Mouse (Mus musculus) urinary bladder, postnatal 14 days (tissue): ENCODE data around the gene Ssbp1.

Source experiments
- DNase-seq: peaks from one replicate; pipeline ENCODE4 v3.0.0; 2021; ENCODE audit warnings: low spot score

Ssbp1 gene

DNA sequence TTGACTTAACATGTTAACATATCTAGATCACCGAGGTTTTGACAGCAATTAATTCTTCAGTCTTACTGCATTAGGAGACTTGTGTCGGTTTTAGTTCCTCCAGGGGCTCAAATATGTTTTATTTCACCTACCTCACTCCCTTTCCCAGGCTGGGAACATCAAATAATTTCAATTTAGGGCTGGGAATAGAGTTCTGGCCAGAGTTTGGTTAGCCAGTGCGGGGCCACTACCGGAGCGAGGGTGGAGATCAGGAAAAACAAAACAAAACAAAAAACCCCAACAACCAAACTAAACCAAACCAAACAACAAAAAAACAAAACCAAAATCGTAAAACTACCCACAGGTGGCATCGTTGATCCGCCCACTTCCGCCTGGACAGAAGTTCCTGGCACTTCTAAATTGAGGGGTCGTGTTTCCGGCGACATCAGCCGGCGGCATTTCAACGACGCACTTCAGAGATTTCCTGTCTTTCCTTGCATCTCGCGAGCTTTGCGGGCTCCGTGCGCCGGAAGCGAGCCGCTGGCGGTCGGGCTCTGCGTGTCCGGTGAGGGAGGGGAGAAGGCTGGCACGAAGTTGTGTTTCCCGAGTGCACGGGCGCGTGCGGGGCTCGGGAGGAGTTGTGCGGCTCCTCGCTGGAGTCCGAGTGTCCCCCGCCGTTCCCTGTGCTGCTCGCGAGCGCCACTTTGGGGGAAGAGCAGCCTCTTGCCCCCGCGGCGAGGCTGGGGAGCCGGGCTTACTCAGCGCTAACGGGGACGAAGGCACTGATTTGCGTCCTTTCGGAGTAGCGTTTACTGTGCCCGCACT, at the start of gene Ssbp1:
Gene Ssbp1 (plus strand): TSS at position 437 of the 804 bp plus-strand sequence.
- DNase-seq: peak; percentile 92

DNA sequence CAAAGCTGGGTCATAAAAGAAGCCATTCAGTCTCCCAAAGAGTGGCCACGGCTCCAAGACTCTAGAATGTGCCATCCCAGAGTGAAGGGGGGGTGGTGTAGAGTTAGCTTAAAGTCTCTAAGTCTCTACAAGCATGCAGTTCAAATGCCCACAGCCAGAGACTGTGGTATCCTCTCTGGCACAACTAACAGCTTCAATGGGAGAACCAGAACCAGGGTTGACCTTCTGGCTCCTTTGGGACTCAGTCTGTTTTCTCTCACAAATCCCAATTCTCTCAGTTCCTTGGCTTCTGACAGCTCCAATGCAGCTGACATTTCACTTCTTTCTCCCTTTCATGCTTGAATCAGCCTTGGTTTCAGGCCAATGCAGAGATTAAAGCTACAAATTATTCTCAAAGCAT, 48.1 kb upstream of the Ssbp1 start:
- DNase-seq: no peak

- peak; percentile 35 for DNase-seq
Measured at GRCm38 (mm10) chr6:40423774-40424173, 47.4 kb upstream of the Ssbp1 start.

DNA sequence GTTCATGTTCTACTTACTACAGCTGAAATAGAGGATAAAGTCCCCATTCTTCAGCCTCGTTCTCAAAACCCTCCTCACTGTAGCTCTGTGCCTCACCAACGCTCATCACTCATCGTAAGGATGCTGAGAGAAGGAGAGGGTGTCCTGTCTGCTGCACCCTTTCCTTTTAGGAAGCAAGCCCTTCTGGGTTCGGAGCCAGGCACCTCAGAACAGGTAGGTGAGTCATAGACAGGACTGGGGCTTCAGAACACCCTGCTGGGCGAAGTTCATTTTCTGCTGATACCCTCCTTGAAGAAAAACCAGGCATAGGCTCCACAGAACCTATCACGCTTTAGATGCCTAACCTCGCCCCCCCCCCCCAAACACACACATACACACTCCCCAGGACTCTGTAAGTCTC, 43.7 kb upstream of the Ssbp1 start:
- DNase-seq: no peak

DNA sequence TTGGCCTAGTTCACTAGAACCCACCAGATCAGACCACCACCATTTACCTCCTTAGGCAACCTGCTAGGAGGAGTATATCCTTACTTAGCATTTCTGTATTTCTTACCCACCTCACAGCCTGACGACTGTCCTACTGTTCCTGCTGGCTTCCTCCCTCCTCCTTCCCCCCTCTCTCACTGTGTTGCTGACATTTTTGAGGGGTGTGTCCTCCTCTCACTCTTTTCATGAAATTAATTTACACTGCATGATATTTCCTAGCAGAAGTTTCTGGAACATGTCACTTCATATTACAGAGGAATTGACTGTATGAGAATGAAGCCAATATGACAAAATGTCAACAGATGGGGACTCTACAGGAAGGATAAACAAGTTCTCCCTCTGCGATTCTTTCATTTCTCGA, 42.5 kb upstream of the Ssbp1 start:
- no peak for DNase-seq

- DNase-seq: no peak
Measured at GRCm38 (mm10) chr6:40429521-40429931, 41.6 kb upstream of the Ssbp1 start.

DNA sequence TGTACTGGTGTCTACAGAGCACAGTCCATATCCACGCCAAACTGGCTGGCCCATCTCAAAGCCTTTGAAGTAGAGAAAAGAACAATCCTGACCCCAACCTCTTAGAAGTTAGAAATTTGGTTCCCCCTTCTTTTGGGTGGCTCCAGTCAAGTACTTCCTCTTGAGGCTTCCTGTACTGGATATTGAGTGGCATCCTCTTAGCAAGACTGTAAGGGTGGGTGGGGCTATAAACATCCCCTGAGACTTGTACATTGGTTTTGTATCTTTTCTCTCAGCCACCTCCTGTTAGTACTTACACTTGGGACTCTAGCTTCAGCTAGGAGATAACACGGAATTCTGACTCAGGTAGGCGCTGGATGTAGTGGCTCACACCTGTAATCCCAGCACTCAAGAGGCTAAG, 40.9 kb upstream of the Ssbp1 start:
- no peak for DNase-seq

DNA sequence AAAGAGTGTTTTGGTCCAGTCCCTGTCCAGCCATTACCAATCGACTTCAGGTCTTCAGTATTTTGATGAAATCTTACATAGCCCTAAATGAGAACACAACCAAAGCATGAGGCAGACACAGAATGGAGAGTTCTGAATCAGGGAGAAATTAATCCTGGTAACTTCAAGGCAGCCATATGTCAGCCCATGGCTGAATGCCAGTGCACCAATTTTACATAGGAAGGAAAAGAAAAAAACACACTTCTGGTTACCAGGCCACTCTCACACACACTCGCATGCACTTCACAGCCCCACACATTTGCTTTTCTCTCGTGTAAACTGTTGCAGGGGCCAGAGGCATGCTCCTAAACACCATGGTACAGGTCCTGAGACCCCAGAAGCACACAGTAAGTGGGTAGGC, 40.3 kb upstream of the Ssbp1 start:
- no peak for DNase-seq

GRCm38 (mm10) chr6:40431356-40431755, 39.8 kb upstream of the Ssbp1 start:
- peak; percentile 17 for DNase-seq

GRCm38 (mm10) chr6:40431812-40432211, 39.3 kb upstream of the Ssbp1 start:
- DNase-seq: no peak

DNA sequence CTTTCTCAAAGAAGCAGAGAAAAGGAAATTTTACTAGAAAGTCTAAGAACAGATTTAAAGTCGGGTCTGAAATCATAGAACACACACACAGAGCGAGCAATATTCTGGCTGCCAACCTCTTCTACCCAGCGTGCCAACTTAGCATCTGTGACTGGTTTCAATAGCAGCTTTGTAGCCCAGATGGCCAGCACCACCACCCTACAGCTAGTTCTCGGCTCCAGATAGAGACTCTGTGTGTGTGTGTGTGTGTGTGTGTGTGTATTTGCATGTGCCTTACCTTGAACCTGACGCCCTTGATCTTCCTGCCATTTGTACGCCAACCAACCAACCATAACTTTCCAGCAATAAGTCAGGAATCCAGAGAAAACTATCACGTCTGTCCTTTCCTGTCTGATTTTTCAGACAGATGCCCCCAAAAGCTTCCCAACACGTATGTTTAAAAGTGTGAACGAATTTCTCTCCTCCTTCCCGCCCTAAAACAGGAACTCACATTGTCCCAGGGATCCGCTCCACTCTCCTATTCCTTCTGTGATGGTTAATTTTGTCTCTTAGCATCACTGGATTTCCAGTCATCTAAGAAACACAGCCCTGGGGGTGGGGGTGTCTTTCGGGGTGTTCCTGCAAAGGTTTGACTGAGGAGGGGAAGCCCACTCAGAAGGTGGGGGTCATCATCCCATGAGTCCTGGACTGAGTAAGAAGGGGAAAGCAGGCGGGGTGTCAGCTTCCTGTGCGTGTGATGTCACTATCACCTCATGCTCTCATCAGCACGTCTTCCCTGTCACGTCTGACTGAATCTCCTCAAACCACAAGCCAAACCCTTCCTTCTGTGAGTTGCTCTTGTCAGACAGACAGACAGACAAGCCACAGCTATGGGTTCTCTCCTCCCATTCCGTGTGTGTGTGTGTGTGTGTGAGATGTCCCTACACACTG, 38.5 kb upstream of the Ssbp1 start:
- no peak for DNase-seq

DNA sequence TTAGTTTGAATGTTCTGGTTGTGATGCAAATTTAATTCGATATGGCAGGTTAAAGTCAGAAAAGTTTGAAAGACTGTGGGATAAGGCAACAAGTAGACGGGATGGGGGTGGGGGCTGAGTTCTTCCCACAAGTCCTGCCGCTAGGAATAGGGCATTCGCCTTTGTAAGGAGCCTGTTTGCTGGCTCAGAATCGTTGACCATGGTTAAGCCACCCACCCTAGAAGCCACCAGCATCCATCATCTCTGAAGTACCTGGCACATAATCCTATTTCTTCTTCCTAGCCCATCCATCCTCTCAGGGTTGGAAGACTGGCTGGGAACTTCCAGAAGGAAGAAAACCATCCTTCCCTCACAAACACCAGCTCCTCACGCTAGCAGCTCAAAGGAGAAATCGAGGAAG, 36.5 kb upstream of the Ssbp1 start:
- DNase-seq: no peak

- DNase-seq: peak; percentile 45
Measured at GRCm38 (mm10) chr6:40435151-40436046, 35.8 kb upstream of the Ssbp1 start.

DNA sequence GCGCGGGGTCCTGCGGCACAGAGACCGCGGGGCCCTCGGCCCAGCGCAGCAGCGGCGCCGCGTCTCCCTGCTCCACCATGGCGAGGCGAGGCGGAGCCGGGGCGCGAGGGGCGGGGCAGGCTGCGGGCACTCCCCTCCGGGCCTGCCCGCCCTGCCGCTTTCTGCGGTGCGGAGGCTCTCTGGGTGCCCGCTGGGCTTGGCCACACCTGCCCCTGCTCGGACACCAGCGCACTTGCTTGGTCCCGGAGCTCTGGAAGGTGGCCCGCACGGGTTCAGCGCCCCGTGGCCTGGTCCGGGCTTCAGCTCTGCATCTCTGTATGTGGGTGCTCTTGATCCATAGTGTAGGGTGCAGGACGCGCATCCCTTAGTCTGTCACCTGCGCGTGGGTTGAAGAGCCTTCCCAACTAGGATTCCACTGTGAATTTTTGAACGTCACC, 35.1 kb upstream of the Ssbp1 start, which contains the start of gene E330009J07Rik:
Gene E330009J07Rik (minus strand): TSS at position 89 of the 437 bp plus-strand sequence.
- DNase-seq: peak; percentile 81

GRCm38 (mm10) chr6:40438936-40439335, 32.2 kb upstream of the Ssbp1 start, which contains the start of gene Wee2:
Wee2 (plus strand) TSS chr6:40439088.
- DNase-seq: no peak

DNA sequence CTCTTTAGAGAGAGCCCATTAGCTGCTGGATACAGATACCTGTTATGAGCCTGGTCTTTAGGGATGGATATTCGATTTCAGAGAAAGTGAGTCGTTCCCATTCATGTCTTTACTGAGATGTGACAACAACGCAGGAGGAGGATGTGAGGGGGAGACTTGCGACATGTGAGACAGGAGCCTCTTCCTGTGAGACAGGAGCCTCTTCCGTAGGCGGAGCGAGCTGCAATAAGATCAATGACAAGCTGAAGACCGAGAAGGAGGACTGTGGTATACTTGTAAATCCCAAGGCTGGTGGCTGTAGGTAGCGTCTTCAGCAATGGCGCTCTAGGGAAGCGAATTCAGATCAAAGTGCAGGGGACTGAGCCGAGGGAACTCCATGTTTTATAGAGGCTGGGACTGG, 31.4 kb upstream of the Ssbp1 start:
- DNase-seq: no peak

DNA sequence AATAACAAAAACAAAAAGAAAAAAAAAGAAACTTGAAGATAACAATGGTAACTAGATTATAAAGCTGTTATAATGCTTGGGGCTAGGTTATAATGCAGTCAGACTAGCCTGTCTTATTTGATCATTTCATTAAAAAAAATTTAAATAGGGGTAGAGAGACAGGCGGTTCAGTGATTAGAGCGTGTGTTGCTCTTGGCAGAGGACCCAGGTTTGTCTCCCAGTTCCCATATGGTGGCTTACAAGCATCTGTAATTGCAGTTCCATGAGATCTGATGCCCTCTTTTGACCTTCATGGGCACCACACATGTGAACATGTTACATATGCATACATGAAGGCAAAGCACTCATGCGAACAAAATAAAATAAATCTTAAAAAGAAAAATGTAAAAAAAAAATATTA, 29.9 kb upstream of the Ssbp1 start:
- no peak for DNase-seq

DNA sequence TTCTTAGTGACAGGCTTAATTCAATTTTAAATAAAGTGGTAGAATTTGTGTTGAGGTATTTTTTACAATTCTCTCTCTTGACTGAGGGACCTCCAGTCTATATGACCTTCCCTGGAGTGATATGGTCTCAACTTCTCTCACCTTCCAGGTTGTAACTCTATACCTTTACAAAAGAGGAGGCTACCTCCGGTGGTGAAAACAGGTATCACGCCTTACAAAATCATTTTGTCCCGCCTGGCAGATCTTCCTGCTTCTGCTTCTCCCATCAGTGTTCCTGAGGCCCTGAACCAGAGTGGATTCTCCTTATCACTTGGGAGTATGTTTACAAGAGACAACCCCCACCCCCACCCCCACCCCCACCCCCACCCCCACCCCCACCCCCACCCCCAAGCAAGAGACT, 29.4 kb upstream of the Ssbp1 start:
- no peak for DNase-seq

DNA sequence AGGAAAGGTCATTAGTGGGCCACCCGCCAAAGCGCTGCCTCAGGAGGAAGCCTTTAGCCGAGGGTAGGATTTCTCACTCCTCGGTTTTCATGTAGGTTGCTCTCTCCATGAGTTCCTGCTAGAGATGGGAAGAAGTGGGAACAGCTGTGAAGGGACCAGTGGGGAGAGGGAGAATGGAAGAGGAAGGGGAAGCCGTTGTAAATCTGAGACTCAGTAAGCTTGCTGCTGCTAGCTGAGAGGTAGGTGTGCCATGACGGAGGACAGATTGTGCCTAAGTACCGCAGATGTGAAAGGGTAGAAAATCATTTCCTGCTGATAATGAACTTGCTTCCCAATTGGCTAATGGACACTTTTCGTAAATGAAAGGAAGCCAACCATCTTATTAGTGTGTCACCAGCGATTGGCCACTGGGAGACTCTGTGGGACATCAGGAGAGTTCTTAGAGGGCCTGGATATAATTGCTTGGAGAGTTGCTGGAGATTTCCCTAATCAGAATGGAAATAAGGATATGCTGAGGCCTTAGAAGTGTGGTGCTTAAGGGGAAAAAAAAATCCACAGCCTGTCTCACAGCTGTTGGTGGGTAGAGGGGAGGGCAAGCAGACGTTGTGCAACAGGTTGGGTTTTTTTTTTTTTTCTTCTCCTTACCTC, 27.7 kb upstream of the Ssbp1 start:
- DNase-seq: no peak

GRCm38 (mm10) chr6:40448626-40449025, 22.5 kb upstream of the Ssbp1 start:
- DNase-seq: no peak

GRCm38 (mm10) chr6:40454436-40455041, 16.6 kb upstream of the Ssbp1 start:
- no peak for DNase-seq
